Mouse (Mus musculus): Measurements from ENCODE around the gene Dzip1l. TPM values are rescaled to one million over a fixed set of nuclear protein-coding genes. Genes with fewer than 3 reads are reported as not detected.

Dzip1l gene
- total and polyA plus RNA-seq, 2 experiments from 2014 or later: 7.2 to 30.5 TPM

DNA sequence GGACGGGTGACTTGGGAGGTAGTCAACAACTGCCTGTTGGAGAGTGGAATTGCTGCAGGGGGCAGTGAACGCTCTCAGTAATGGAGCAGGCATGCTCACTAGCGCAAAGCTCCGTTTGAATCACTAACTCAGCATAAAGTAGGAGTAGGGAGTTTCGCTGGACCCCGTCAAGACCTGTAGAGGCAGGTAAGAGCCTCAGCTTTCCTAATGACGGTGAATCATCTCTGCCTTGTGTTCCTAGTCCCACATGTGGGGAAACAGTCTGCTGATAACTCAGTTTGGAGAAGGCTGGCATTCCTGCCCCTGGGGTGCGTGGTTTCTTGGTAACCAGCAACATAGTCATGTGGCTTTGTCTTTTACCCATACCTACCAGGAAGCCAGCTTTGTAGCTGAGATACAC is 3.0 kb downstream of the Dzip1l start:
- no peak overlapping the region for H3K4me3 ChIP-seq (ENCODE audit: low read depth, low read length)
- 55% methylated on average over 8 of the region's 8 CpGs for WGBS
- peaks cover 9% of the 10 kb centered on the region for H3K4me1 ChIP-seq (ENCODE audit: control insufficient read depth, insufficient read depth)
- no peak overlapping the region for H3K27ac ChIP-seq (ENCODE audit: low read depth)
- no peak overlapping the region for H3K9ac ChIP-seq (replicated peaks; ENCODE audit: low read depth, low read length)
- DNase-seq (ENCODE audit: low spot score) (no peak), ATAC-seq (ENCODE audit: insufficient read depth, low read depth) (no peak)
- H3K4me2 ChIP-seq (ENCODE audit: low read depth, low read length): peak overlapping the region; percentile 38
- H3K27me3 ChIP-seq (ENCODE audit: control insufficient read depth, insufficient read depth, low read length): no peaks in the 10 kb centered on the region
- peaks cover 5% of the 10 kb centered on the region; the same call in 1 of the 2 replicates for H3K36me3 ChIP-seq (replicated peaks; ENCODE audit: control insufficient read depth, insufficient read depth, low read length)
- H3K9me3 ChIP-seq (replicated peaks; ENCODE audit: control insufficient read depth, low read length): peaks cover 5% of the 10 kb centered on the region; the same call in 1 of the 2 replicates
- no peak; the same call in 1 of the 2 replicates for TF ChIP-seq CTCF (IDR thresholded peaks at IDR 0.05; ENCODE audit: low read depth)

DNA sequence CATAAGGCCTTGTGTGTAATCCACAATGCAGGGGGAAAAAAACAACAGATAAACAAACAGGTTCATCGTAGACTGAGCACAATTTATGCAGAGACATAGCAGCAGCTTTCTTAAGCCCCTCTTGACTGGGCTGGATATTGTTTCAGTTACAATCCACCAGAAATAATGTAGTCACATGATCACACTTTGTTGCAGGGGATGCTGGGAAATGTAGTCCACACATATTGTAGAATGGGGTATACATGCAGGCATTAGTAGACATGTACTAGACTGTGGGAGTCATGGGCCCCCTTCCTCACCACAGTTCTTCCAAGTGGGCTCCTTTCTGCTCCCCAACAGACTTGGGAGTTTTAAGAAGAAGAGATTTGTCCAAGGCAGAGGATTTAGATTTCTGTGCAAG is 7.5 kb downstream of the Dzip1l start:
- Histone ChIP-seq H3K4me3 (ENCODE audit: low read depth, low read length) (no peak overlapping the region), H3K4me2 (ENCODE audit: low read depth, low read length) (no peak overlapping the region), H3K9ac (replicated peaks; ENCODE audit: low read depth, low read length) (no peak overlapping the region), H3K36me3 (replicated peaks; ENCODE audit: control insufficient read depth, insufficient read depth, low read length) (peaks cover 34% of the 10 kb centered on the region), H3K27me3 (ENCODE audit: control insufficient read depth, insufficient read depth, low read length) (no peaks in the 10 kb centered on the region), H3K4me1 (ENCODE audit: control insufficient read depth, insufficient read depth) (no peaks in the 10 kb centered on the region), H3K9me3 (replicated peaks; ENCODE audit: control insufficient read depth, low read length) (no peaks in the 10 kb centered on the region), H3K27ac (ENCODE audit: low read depth) (no peak overlapping the region)
- DNase-seq (ENCODE audit: low spot score) (no peak), ATAC-seq (ENCODE audit: insufficient read depth, low read depth) (no peak)
- 95% methylated on average over 1 of the region's 1 CpGs for WGBS
- no peak for TF ChIP-seq CTCF (IDR thresholded peaks at IDR 0.05; ENCODE audit: low read depth)
- TF ChIP-seq EP300 (IDR thresholded peaks at IDR 0.05; ENCODE audit: low read depth): no peak

GRCm38 (mm10) chr9:99637227-99637626 is 7.9 kb downstream of the Dzip1l start:
- Histone ChIP-seq H3K27ac (ENCODE audit: low read depth) (no peak overlapping the region), H3K4me3 (ENCODE audit: low read depth, low read length) (no peak overlapping the region), H3K4me2 (ENCODE audit: low read depth, low read length) (no peak overlapping the region), H3K36me3 (replicated peaks; ENCODE audit: control insufficient read depth, insufficient read depth, low read length) (peaks cover 35% of the 10 kb centered on the region), H3K9me3 (replicated peaks; ENCODE audit: control insufficient read depth, low read length) (no peaks in the 10 kb centered on the region), H3K4me1 (ENCODE audit: control insufficient read depth, insufficient read depth) (no peaks in the 10 kb centered on the region), H3K9ac (replicated peaks; ENCODE audit: low read depth, low read length) (no peak overlapping the region), H3K27me3 (ENCODE audit: control insufficient read depth, insufficient read depth, low read length) (no peaks in the 10 kb centered on the region)
- no peak for ATAC-seq (ENCODE audit: insufficient read depth, low read depth)
- 95% methylated on average over 17 of the region's 17 CpGs for WGBS
- TF ChIP-seq CTCF (IDR thresholded peaks at IDR 0.05; ENCODE audit: low read depth) (no peak), EP300 (IDR thresholded peaks at IDR 0.05; ENCODE audit: low read depth) (no peak)
- DNase-seq (ENCODE audit: low spot score): no peak

DNA sequence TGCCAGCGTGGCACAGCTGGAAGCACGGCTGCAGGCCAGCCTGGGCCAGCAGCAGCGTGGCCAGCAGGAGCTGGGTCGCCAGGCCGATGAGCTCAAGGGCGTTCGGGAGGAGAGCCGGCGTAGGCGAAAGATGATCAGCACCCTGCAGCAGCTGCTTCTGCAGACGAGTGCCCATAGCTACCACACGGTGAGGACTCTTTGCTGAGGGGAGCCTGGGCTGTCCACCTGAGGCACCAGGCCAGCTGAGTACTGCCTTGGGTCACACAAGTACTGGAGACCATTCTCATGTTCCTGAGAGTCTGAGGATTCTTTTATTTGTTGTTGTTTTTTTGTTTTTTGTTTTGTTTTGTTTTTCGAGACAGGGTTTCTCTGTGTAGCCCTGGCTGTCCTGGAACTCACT is 8.4 kb downstream of the Dzip1l start:
- no peak overlapping the region for H3K4me2 ChIP-seq (ENCODE audit: low read depth, low read length)
- H3K4me1 ChIP-seq (ENCODE audit: control insufficient read depth, insufficient read depth): no peaks in the 10 kb centered on the region
- H3K9me3 ChIP-seq (replicated peaks; ENCODE audit: control insufficient read depth, low read length): no peaks in the 10 kb centered on the region
- WGBS: 94% methylated on average over 13 of the region's 13 CpGs
- TF ChIP-seq CTCF (IDR thresholded peaks at IDR 0.05; ENCODE audit: low read depth): no peak
- no peak for TF ChIP-seq EP300 (IDR thresholded peaks at IDR 0.05; ENCODE audit: low read depth)
- no peak for DNase-seq (ENCODE audit: low spot score)
- no peak overlapping the region for H3K27ac ChIP-seq (ENCODE audit: low read depth)
- H3K4me3 ChIP-seq (ENCODE audit: low read depth, low read length): no peak overlapping the region
- ATAC-seq (ENCODE audit: insufficient read depth, low read depth): no peak
- H3K36me3 ChIP-seq (replicated peaks; ENCODE audit: control insufficient read depth, insufficient read depth, low read length): peaks cover 35% of the 10 kb centered on the region
- H3K9ac ChIP-seq (replicated peaks; ENCODE audit: low read depth, low read length): no peak overlapping the region
- H3K27me3 ChIP-seq (ENCODE audit: control insufficient read depth, insufficient read depth, low read length): no peaks in the 10 kb centered on the region

- Histone ChIP-seq H3K9ac (replicated peaks; ENCODE audit: low read depth, low read length) (no peak overlapping the region), H3K4me2 (ENCODE audit: low read depth, low read length) (no peak overlapping the region), H3K27me3 (ENCODE audit: control insufficient read depth, insufficient read depth, low read length) (no peaks in the 10 kb centered on the region), H3K9me3 (replicated peaks; ENCODE audit: control insufficient read depth, low read length) (no peaks in the 10 kb centered on the region), H3K27ac (ENCODE audit: low read depth) (no peak overlapping the region), H3K36me3 (replicated peaks; ENCODE audit: control insufficient read depth, insufficient read depth, low read length) (peaks cover 45% of the 10 kb centered on the region), H3K4me3 (ENCODE audit: low read depth, low read length) (no peak overlapping the region), H3K4me1 (ENCODE audit: control insufficient read depth, insufficient read depth) (no peaks in the 10 kb centered on the region)
- WGBS: 83% methylated on average over 5 of the region's 5 CpGs
- TF ChIP-seq EP300 (IDR thresholded peaks at IDR 0.05; ENCODE audit: low read depth) (no peak), CTCF (IDR thresholded peaks at IDR 0.05; ENCODE audit: low read depth) (no peak)
- ATAC-seq (ENCODE audit: insufficient read depth, low read depth): no peak
- no peak for DNase-seq (ENCODE audit: low spot score)
Measured at GRCm38 (mm10) chr9:99639957-99640356, 10.7 kb downstream of the Dzip1l start.

DNA sequence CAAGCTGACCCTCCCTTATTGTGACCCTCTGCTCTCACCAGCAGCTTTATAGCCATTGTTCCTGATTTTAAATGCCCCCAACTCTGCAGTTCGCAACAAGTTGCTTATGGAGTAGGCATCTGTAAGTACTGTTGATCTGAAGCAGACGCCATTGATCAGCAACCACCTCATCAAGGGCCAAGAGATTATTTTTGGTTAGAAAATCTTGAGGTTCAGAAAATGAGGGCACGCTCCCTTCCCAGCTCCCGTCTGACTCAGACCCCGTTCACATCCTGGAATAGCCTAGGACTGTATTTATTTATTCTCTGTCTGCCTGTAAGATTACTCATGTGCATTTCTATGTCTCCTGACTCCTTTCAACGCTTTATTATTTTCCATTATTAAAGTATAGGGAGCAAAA is 16.1 kb downstream of the Dzip1l start:
- DNase-seq (ENCODE audit: low spot score) (no peak), ATAC-seq (ENCODE audit: insufficient read depth, low read depth) (no peak)
- no peaks in the 10 kb centered on the region for H3K4me1 ChIP-seq (ENCODE audit: control insufficient read depth, insufficient read depth)
- TF ChIP-seq CTCF (IDR thresholded peaks at IDR 0.05; ENCODE audit: low read depth) (no peak), EP300 (IDR thresholded peaks at IDR 0.05; ENCODE audit: low read depth) (no peak)
- H3K27ac ChIP-seq (ENCODE audit: low read depth): no peak overlapping the region
- H3K9ac ChIP-seq (replicated peaks; ENCODE audit: low read depth, low read length): no peak overlapping the region
- H3K36me3 ChIP-seq (replicated peaks; ENCODE audit: control insufficient read depth, insufficient read depth, low read length): peaks cover 59% of the 10 kb centered on the region
- H3K4me3 ChIP-seq (ENCODE audit: low read depth, low read length): no peak overlapping the region
- no peak overlapping the region for H3K4me2 ChIP-seq (ENCODE audit: low read depth, low read length)
- no peaks in the 10 kb centered on the region for H3K9me3 ChIP-seq (replicated peaks; ENCODE audit: control insufficient read depth, low read length)
- WGBS: 90% methylated on average over 6 of the region's 6 CpGs
- H3K27me3 ChIP-seq (ENCODE audit: control insufficient read depth, insufficient read depth, low read length): no peaks in the 10 kb centered on the region
